Mouse (Mus musculus) layer of hippocampus, adult 2 months (tissue): ENCODE measurements around the gene Ubl5. TPM values are rescaled to one million over a fixed set of nuclear protein-coding genes. Genes with fewer than 3 reads are reported as not detected.
"Not testable (repeated sequence)": the region's sequence is repeated elsewhere in the genome, so short reads cannot be mapped to it uniquely, and the experiment has no call there.

Source experiments
- DNase-seq, 2 experiments: peaks; one replicate each; pipeline ENCODE4 v3.0.0; 2022; ENCODE audit warnings: low spot score in 2 of 2
- H3K27ac ChIP-seq: fragments of 200-600 bp; 2 replicates; pipeline ENCODE4 v1.8.1; 2022
- H3K4me3 ChIP-seq: fragments of 200-600 bp; 2 replicates; pipeline ENCODE4 v1.8.1; 2022; ENCODE audit warnings: mild to moderate bottlenecking
- CTCF ChIP-seq: fragments of 200-600 bp; conservative IDR thresholded peaks from 2 replicates; pipeline ENCODE4 v1.8.1; 2022; ENCODE audit warnings: antibody characterized with exemption, mild to moderate bottlenecking, moderate library complexity
- total RNA-seq, 2 experiments: library from RNA; stranded (reverse); gene quantifications; 2 replicates each; pipeline ENCODE4 v1.2.3; 2021

The Ubl5 gene
- total RNA-seq, 2 experiments from 2014 or later, result 277 to 326 TPM

DNA sequence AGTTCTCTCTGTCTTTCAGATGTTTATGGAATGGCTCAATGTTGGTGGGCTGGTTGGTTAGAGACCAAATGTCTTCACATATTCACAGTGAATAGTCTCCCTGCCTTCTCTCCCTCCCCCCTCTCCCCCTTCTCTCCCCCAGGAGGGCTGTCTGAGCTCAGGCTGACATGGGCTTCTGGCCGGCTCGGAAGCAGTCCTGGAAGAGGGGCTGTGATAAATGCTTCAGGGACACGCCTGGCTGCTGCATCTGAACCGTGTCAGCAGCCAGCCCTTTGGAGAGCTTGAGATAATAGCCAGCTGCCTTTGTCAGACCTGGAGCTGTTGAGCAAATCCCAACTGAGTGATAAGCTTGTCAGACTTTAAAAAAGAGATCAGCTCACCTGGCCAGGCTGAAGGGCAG, 47.2 kb downstream of the Ubl5 start:
- no peak for TF ChIP-seq CTCF
- no peak overlapping the region for H3K27ac ChIP-seq
- no peak overlapping the region for H3K4me3 ChIP-seq
- no peak for DNase-seq

- not testable (repeated sequence) for H3K27ac ChIP-seq, H3K4me3 ChIP-seq, DNase-seq
These were observed 47.8 kb downstream of the Ubl5 start for GRCm38 (mm10) chr9:20690449-20690848.

- no peak overlapping the region for H3K4me3 ChIP-seq
- DNase-seq, result no peak
- TF ChIP-seq CTCF, result no peak
- no peak overlapping the region for H3K27ac ChIP-seq
These were observed 50.2 kb downstream of the Ubl5 start for GRCm38 (mm10) chr9:20692863-20693262.

GRCm38 (mm10) chr9:20694721-20695235, 52.1 kb downstream of the Ubl5 start:
- no peak for TF ChIP-seq CTCF
- peak overlapping the region; percentile 25; the same call in 1 of the 2 replicates for H3K27ac ChIP-seq
- H3K4me3 ChIP-seq, result peak overlapping the region; percentile 46
- DNase-seq, result no peak

- Histone ChIP-seq H3K4me3 (no peak overlapping the region), H3K27ac (no peak overlapping the region)
- no peak for TF ChIP-seq CTCF
- DNase-seq, result no peak
These were observed 53.5 kb downstream of the Ubl5 start for GRCm38 (mm10) chr9:20696107-20696712.

Other genes starting within 250 kb of the Ubl5 start
- gene Zfp26, start 182.7 kb upstream of the Ubl5 start, total RNA-seq, result 10 to 100 TPM; 26.4 to 28.1 TPM
- gene Zfp426, start 150.1 kb upstream of the Ubl5 start, total RNA-seq, result 10 to 100 TPM; 23.9 to 29.3 TPM
- gene Zfp266, start 121.5 kb upstream of the Ubl5 start, total RNA-seq, result 10 to 100 TPM; 39.8 to 45.1 TPM
- gene Zfp846, start 61.6 kb upstream of the Ubl5 start, total RNA-seq, result 10 to 100 TPM; 19.8 to 22.9 TPM
- 10 to 100 TPM; 25.5 to 27.7 TPM for gene Fbxl12, start 1.9 kb downstream of the Ubl5 start, total RNA-seq
- gene Pin1, start 9.2 kb downstream of the Ubl5 start, total RNA-seq, result 10 to 100 TPM; 32.8 to 34.0 TPM
- 10 to 100 TPM; 31.6 to 37.6 TPM for gene Olfm2, start 103.5 kb downstream of the Ubl5 start, total RNA-seq
- 1 to 10 TPM; 1.6 to 1.8 TPM for gene Col5a3, start 172.2 kb downstream of the Ubl5 start, total RNA-seq
- gene Rdh8, start 175.6 kb downstream of the Ubl5 start, total RNA-seq, result not detected
- gene A230050P20Rik, start 225.8 kb downstream of the Ubl5 start, total RNA-seq, result 10 to 100 TPM; 77.6 to 85.9 TPM
- 10 to 100 TPM in 1 of 2 experiments, 1 to 10 TPM in 1; 8.9 to 10.3 TPM for gene Angptl6, start 236.8 kb downstream of the Ubl5 start, total RNA-seq
- 10 to 100 TPM; 27.5 to 27.6 TPM for gene Ppan, start 245.3 kb downstream of the Ubl5 start, total RNA-seq